Mouse (Mus musculus): ENCODE results near the gene Slc25a42. TPM values are rescaled to one million over a fixed set of nuclear protein-coding genes. Genes with fewer than 3 reads are reported as not detected.

Slc25a42 gene
- polyA plus RNA-seq, 1 experiment from 2014 or later = 18.5 TPM

DNA sequence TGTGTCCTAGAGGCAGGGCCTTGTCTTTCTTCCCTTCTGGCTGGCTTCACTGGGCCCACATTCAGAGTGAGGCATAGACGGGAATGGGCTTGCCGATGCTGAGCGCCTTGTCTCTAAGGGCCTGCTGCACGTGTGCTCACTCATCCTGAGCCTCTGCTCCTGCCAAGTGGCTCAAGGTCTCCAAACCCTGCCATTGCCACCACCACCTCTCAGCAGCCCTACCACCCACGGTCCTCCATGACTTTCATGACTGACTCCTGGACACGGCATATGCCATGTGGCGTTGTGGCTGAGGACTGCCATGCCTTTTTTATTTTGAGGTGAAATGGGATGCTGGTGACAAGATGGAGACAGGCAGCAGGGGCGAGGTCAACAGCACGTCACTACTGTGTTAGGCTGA is 18.7 kb upstream of the Slc25a42 start:
- H3K27ac ChIP-seq (ENCODE audit: low read depth) = no peak overlapping the region
- H3K36me3 ChIP-seq (replicated peaks; ENCODE audit: insufficient read depth, low read length) = peaks cover 12% of the 10 kb centered on the region
- H3K9ac ChIP-seq (replicated peaks) = no peak overlapping the region
- TF ChIP-seq EP300 (IDR thresholded peaks at IDR 0.05; ENCODE audit: low read depth) (no peak), CTCF (IDR thresholded peaks at IDR 0.05; ENCODE audit: low read depth) (no peak)
- no peak overlapping the region for H3K4me2 ChIP-seq (ENCODE audit: low read depth, low read length)
- DNase-seq = no peak
- H3K9me3 ChIP-seq (ENCODE audit: low read length) = no peaks in the 10 kb centered on the region
- ATAC-seq = no peak
- peaks cover 15% of the 10 kb centered on the region for H3K4me1 ChIP-seq (ENCODE audit: insufficient read depth)
- 89% methylated on average over 9 of the region's 9 CpGs for whole genome bisulfite sequencing (ENCODE audit: insufficient replicate concordance)
- no peak overlapping the region for H3K4me3 ChIP-seq (ENCODE audit: low read depth, low read length)
- no peaks in the 10 kb centered on the region for H3K27me3 ChIP-seq (ENCODE audit: insufficient read depth, low read length)

DNA sequence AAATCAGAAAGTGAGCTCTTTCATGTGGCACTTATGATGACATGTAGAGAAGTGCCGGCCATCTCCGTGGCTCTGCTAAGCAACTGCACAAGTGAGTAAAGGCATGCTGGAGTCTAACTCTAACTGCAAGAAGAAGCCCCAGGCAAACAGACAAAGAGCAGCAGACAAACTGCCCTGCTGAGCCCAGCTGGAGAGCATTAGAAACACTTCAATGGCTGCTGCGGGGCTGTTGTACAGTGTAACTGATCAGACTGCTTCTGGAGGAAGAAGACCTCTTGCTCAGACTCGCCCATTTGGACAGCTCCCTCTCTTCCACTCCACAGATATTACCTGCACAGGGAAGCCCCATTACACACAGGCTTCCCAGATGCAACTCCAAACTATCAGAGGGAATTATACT is 15.9 kb upstream of the Slc25a42 start:
- WGBS (ENCODE audit: insufficient replicate concordance) = 93% methylated on average over 4 of the region's 4 CpGs
- TF ChIP-seq CTCF (IDR thresholded peaks at IDR 0.05; ENCODE audit: low read depth) = no peak
- no peak for TF ChIP-seq EP300 (IDR thresholded peaks at IDR 0.05; ENCODE audit: low read depth)
- Histone ChIP-seq H3K9me3 (ENCODE audit: low read length) (no peaks in the 10 kb centered on the region), H3K36me3 (replicated peaks; ENCODE audit: insufficient read depth, low read length) (peaks cover 17% of the 10 kb centered on the region), H3K9ac (replicated peaks) (no peak overlapping the region), H3K4me3 (ENCODE audit: low read depth, low read length) (no peak overlapping the region), H3K27ac (ENCODE audit: low read depth) (no peak overlapping the region), H3K4me2 (ENCODE audit: low read depth, low read length) (no peak overlapping the region), H3K27me3 (ENCODE audit: insufficient read depth, low read length) (no peaks in the 10 kb centered on the region), H3K4me1 (ENCODE audit: insufficient read depth) (no peaks in the 10 kb centered on the region)
- no peak for DNase-seq
- ATAC-seq = no peak

- ATAC-seq (peak; percentile 29; the same call in 1 of the 2 replicates), DNase-seq (peak; percentile 70)
- Histone ChIP-seq H3K27me3 (ENCODE audit: insufficient read depth, low read length) (no peaks in the 10 kb centered on the region), H3K9ac (replicated peaks) (no peak overlapping the region), H3K36me3 (replicated peaks; ENCODE audit: insufficient read depth, low read length) (peaks cover 6% of the 10 kb centered on the region), H3K9me3 (ENCODE audit: low read length) (no peaks in the 10 kb centered on the region), H3K4me2 (ENCODE audit: low read depth, low read length) (no peak overlapping the region), H3K4me1 (ENCODE audit: insufficient read depth) (peaks cover 9% of the 10 kb centered on the region), H3K4me3 (ENCODE audit: low read depth, low read length) (no peak overlapping the region), H3K27ac (ENCODE audit: low read depth) (no peak overlapping the region)
- TF ChIP-seq CTCF (IDR thresholded peaks at IDR 0.05; ENCODE audit: low read depth) (peak; percentile 83), EP300 (IDR thresholded peaks at IDR 0.05; ENCODE audit: low read depth) (no peak)
- WGBS (ENCODE audit: insufficient replicate concordance) = 60% methylated on average over 6 of the region's 6 CpGs
Measured at GRCm38 (mm10) chr8:70223341-70223740, 11.2 kb upstream of the Slc25a42 start.

GRCm38 (mm10) chr8:70222041-70222440 is 9.9 kb upstream of the Slc25a42 start:
- no peaks in the 10 kb centered on the region for H3K9me3 ChIP-seq (ENCODE audit: low read length)
- no peaks in the 10 kb centered on the region for H3K27me3 ChIP-seq (ENCODE audit: insufficient read depth, low read length)
- no peak for DNase-seq
- H3K4me2 ChIP-seq (ENCODE audit: low read depth, low read length) = no peak overlapping the region
- peaks cover 6% of the 10 kb centered on the region for H3K36me3 ChIP-seq (replicated peaks; ENCODE audit: insufficient read depth, low read length)
- ATAC-seq = no peak
- H3K4me1 ChIP-seq (ENCODE audit: insufficient read depth) = peaks cover 10% of the 10 kb centered on the region
- H3K9ac ChIP-seq (replicated peaks) = no peak overlapping the region
- no peak for TF ChIP-seq EP300 (IDR thresholded peaks at IDR 0.05; ENCODE audit: low read depth)
- TF ChIP-seq CTCF (IDR thresholded peaks at IDR 0.05; ENCODE audit: low read depth) = no peak
- no peak overlapping the region for H3K4me3 ChIP-seq (ENCODE audit: low read depth, low read length)
- WGBS (ENCODE audit: insufficient replicate concordance) = 90% methylated on average over 12 of the region's 12 CpGs
- no peak overlapping the region for H3K27ac ChIP-seq (ENCODE audit: low read depth)

DNA sequence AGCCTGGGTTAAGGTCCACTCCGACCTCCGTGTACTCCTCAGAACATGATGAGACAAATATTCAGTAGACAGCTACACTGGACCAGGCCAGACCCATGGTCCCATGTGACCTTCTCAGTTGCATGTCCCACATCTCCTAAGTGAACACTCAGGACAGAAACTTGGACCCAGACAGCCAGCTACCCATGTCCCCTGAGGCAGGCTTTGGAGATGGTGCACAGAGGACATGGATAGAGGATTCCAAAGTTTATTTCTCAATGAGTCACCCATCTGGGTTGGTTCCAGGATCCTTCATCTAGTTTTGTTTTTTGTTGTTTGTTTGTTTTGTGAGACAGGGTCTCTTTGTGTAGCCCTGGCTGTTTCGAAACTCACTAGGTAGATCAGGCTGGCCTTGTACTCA is 8.8 kb upstream of the Slc25a42 start:
- Histone ChIP-seq H3K27ac (ENCODE audit: low read depth) (peak overlapping the region; percentile 87), H3K27me3 (ENCODE audit: insufficient read depth, low read length) (no peaks in the 10 kb centered on the region)

GRCm38 (mm10) chr8:70220236-70220840 is 8.2 kb upstream of the Slc25a42 start:
- H3K4me2 ChIP-seq (ENCODE audit: low read depth, low read length) = no peak overlapping the region
- peak; percentile 11; the same call in 1 of the 2 replicates for ATAC-seq
- peak overlapping the region; percentile 87 for H3K27ac ChIP-seq (ENCODE audit: low read depth)

More for the DNA sequence above, 8.8 kb upstream of the Slc25a42 start:
- DNase-seq (no peak), ATAC-seq (peak; percentile 30)
- 74% methylated on average over 3 of the region's 3 CpGs for WGBS (ENCODE audit: insufficient replicate concordance)
- no peak for TF ChIP-seq CTCF (IDR thresholded peaks at IDR 0.05; ENCODE audit: low read depth)
- TF ChIP-seq EP300 (IDR thresholded peaks at IDR 0.05; ENCODE audit: low read depth) = no peak
- Histone ChIP-seq H3K4me1 (ENCODE audit: insufficient read depth) (peaks cover 10% of the 10 kb centered on the region), H3K4me3 (ENCODE audit: low read depth, low read length) (no peak overlapping the region), H3K36me3 (replicated peaks; ENCODE audit: insufficient read depth, low read length) (peaks cover 6% of the 10 kb centered on the region), H3K9ac (replicated peaks) (no peak overlapping the region), H3K9me3 (ENCODE audit: low read length) (no peaks in the 10 kb centered on the region), H3K4me2 (ENCODE audit: low read depth, low read length) (no peak overlapping the region)

More at GRCm38 (mm10) chr8:70220236-70220840, 8.2 kb upstream of the Slc25a42 start:
- H3K27me3 ChIP-seq (ENCODE audit: insufficient read depth, low read length) = no peaks in the 10 kb centered on the region
- TF ChIP-seq CTCF (IDR thresholded peaks at IDR 0.05; ENCODE audit: low read depth) = no peak
- TF ChIP-seq EP300 (IDR thresholded peaks at IDR 0.05; ENCODE audit: low read depth) = no peak
- H3K4me1 ChIP-seq (ENCODE audit: insufficient read depth) = peaks cover 10% of the 10 kb centered on the region
- H3K4me3 ChIP-seq (ENCODE audit: low read depth, low read length) = no peak overlapping the region
- H3K36me3 ChIP-seq (replicated peaks; ENCODE audit: insufficient read depth, low read length) = peaks cover 6% of the 10 kb centered on the region
- H3K9ac ChIP-seq (replicated peaks) = peak overlapping the region; percentile 10; the same call in 1 of the 2 replicates
- no peaks in the 10 kb centered on the region for H3K9me3 ChIP-seq (ENCODE audit: low read length)
- WGBS (ENCODE audit: insufficient replicate concordance) = 50% methylated on average over 8 of the region's 8 CpGs
- DNase-seq = no peak

Data from liver, postnatal 0 days (tissue).